Mouse (Mus musculus): ENCODE data around the gene Adgrl1. TPM values are rescaled to one million over a fixed set of nuclear protein-coding genes. Genes with fewer than 3 reads are reported as not detected.
A peak's percentile ranks its signal among the peaks of the same experiment; 100 is the strongest.

Adgrl1 gene
- total and polyA plus RNA-seq, 3 experiments, result 21.7 to 35.3 TPM; not detected in 1

DNA sequence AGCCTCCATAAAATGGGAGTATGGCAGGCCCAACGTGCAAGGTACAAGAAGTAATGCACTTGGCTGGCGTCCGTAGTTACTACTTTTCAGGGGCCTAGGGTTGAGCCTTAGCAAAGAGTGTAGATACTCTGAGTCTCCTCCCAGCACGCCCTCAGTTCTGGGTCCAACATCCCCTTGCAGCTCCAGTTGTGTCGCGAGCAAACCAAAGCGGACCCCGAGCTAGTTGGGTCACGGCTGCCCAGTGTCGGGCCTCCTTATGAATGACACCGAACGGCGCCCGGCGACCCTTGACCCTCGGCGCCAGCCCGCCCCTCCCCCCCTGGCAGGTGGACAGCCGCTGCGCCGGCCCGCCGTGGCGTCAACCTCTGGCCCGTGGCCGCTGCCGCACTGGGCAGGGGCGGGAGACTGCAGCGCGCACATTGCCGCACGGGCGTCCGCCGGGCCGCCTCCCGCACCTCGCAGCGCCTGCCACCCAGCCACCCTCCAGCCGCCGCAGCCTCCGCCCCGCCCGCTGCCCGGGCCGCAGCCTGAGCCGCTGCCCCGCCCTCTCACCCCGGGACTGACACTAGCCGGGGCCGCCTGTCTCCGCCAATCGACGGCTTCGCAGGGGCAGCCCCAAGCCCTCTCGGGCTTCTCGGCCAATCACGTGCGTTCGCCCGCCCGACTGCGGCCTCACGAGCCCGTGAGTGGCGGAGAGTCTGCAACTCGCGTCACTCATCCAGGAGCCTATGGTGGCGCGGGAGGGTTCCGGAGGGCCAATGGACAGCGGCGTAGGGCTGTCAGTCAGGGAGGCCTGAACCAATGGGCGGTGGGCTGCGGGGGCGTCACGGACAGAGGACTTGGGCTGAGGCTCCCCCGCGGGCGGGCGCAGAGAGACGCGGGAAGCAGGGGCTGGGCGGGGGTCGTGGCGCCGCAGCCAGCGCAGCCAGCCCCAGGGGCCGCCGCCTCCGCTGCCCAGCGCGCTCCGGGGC lies 72.5 kb downstream of the Adgrl1 start, which contains the start of gene Prkaca:
Prkaca (plus strand) TSS at position 844 of the 971 bp plus-strand sequence.
- H3K4me1 ChIP-seq (ENCODE audit: control insufficient read depth in 1 of 2, insufficient read depth in 2 of 2, low read length in 2 of 2), result peaks cover 0 to 9% of the 10 kb centered on the region in 2 experiments; a peak in 1 of 4 replicates
- peak within 1 kb of the TSS; percentile 29 for H3K27ac ChIP-seq (ENCODE audit: control insufficient read depth, low read depth, low read length)
- peaks cover 0 to 4% of the 10 kb centered on the region in 2 experiments; a peak in 3 of 4 replicates for H3K36me3 ChIP-seq (ENCODE audit: control insufficient read depth in 1 of 2, insufficient read depth in 2 of 2, low read length in 2 of 2)

DNA sequence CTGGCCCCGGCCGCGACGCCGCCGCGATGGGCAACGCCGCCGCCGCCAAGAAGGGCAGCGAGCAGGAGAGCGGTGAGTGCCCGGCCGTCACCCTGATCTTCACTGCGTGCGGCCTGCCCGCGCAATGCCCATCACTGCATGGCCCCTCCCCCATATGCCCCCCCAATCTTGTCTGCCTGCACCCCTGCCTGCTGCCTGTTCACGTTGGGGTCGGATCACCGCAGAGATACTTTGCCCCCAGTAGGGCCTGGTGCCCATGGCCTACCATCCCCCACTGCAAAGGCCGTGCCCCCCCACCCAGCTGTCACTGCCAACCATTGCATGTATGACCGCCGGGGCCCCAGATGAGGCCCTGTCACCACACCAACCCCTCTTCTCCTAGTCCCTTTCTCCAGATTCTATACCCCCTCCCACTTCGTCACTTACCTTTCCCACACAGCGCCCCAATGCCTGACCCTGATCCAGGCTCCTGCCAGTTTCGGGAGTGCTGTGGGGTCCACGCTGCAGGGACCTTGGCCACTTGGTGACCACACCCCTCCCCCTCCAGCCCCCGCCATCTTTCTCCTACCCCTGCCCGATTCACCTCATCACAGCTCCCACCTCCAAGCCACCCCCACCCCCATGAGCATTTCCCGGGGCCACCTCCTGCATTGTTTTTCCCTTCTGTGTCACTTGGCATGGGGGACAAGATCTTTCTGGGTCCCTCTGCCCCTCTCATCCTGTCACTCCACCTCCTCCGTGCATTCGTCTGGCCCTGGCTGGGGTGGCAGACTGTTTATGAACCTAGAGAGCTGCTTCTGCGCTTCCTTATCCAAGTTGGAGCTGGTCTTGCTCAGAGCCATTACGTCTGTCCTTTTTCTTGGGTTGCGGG lies 73.5 kb downstream of the Adgrl1 start:
- Histone ChIP-seq H3K4me1 (ENCODE audit: control insufficient read depth in 1 of 2, insufficient read depth in 2 of 2, low read length in 2 of 2) (peaks cover 0 to 9% of the 10 kb centered on the region in 2 experiments; a peak in 1 of 4 replicates), H3K9ac (ENCODE audit: control insufficient read depth, low read depth, low read length, poor library complexity, severe bottlenecking) (peak overlapping the region; percentile 78), H3K79me2 (ENCODE audit: control insufficient read depth, insufficient read depth, low read length, poor library complexity) (peaks cover 8% of the 10 kb centered on the region), H3K27me3 (ENCODE audit: control insufficient read depth in 1 of 2, insufficient read depth in 2 of 2, low read length in 2 of 2) (no peaks in the 10 kb centered on the region), H3K9me3 (replicated peaks; ENCODE audit: insufficient read depth, low read length) (no peaks in the 10 kb centered on the region), H3K27ac (ENCODE audit: control insufficient read depth, low read depth, low read length) (no peak overlapping the region), H3K36me3 (ENCODE audit: control insufficient read depth in 1 of 2, insufficient read depth in 2 of 2, low read length in 2 of 2) (peaks cover 0 to 2% of the 10 kb centered on the region in 2 experiments; a peak in 3 of 4 replicates), H3K4me3 (ENCODE audit: control insufficient read depth in 1 of 2, insufficient read depth in 1 of 2, low read depth in 2 of 2, low read length in 2 of 2) (peak overlapping the region; percentile 60 to 82)
- peak; percentile 35 for DNase-seq (ENCODE audit: low read depth, low spot score)
- no peak for TF ChIP-seq NRF1 (IDR thresholded peaks at IDR 0.05; ENCODE audit: insufficient read depth, low read depth, low read length, poor library complexity, severe bottlenecking)
- no peak for TF ChIP-seq CHD2 (IDR thresholded peaks at IDR 0.05; ENCODE audit: low read length)
- no peak for TF ChIP-seq GATA1 (IDR thresholded peaks at IDR 0.05; ENCODE audit: low read depth, low read length)
- no peak for TF ChIP-seq MEF2A (IDR thresholded peaks at IDR 0.05; ENCODE audit: extremely low read depth, insufficient replicate concordance, low read depth, low read length, poor library complexity, severe bottlenecking)
- TF ChIP-seq RAD21 (IDR thresholded peaks at IDR 0.05; ENCODE audit: low read depth, low read length), result no peak
- TF ChIP-seq USF2 (IDR thresholded peaks at IDR 0.05; ENCODE audit: borderline replicate concordance in 1 of 2, insufficient read depth in 1 of 2, low read depth in 1 of 2, low read length in 2 of 2), result no peak

More for the DNA sequence above, 72.5 kb downstream of the Adgrl1 start, which contains the start of gene Prkaca:
- H3K9me3 ChIP-seq (replicated peaks; ENCODE audit: insufficient read depth, low read length), result no peaks in the 10 kb centered on the region
- H3K27me3 ChIP-seq (ENCODE audit: control insufficient read depth in 1 of 2, insufficient read depth in 2 of 2, low read length in 2 of 2), result no peaks in the 10 kb centered on the region
- TF ChIP-seq USF2 (IDR thresholded peaks at IDR 0.05; ENCODE audit: borderline replicate concordance in 1 of 2, insufficient read depth in 1 of 2, low read depth in 1 of 2, low read length in 2 of 2) (no peak), ZMIZ1 (IDR thresholded peaks at IDR 0.05; ENCODE audit: low read depth, low read length) (0 out of 2 replicates have a peak, but pooled peaks have one; percentile 55), MYB (IDR thresholded peaks at IDR 0.05; ENCODE audit: low read depth, low read length) (no peak), SMC3 (IDR thresholded peaks at IDR 0.05; ENCODE audit: low read depth, low read length) (no peak), NELFE (IDR thresholded peaks at IDR 0.05; ENCODE audit: low read depth, low read length) (peak; percentile 63), ZNF384 (IDR thresholded peaks at IDR 0.05; ENCODE audit: low read depth, low read length) (no peak), TCF12 (IDR thresholded peaks at IDR 0.05; ENCODE audit: low read depth, low read length) (no peak), CTCF (IDR thresholded peaks at IDR 0.05 in 2 of 3, conservative IDR thresholded peaks at IDR 0.05 in 1 of 3; ENCODE audit: control insufficient read depth in 1 of 3, insufficient read depth in 1 of 3, low read depth in 2 of 3, low read length in 3 of 3, poor library complexity in 1 of 3, severe bottlenecking in 1 of 3) (no peak), HCFC1 (IDR thresholded peaks at IDR 0.05; ENCODE audit: low read depth, low read length) (peak; percentile 78), MAFK (IDR thresholded peaks at IDR 0.05; ENCODE audit: borderline replicate concordance, low read depth, low read length) (no peak), MEF2A (IDR thresholded peaks at IDR 0.05; ENCODE audit: extremely low read depth, insufficient replicate concordance, low read depth, low read length, poor library complexity, severe bottlenecking) (no peak), ELF1 (IDR thresholded peaks at IDR 0.05; ENCODE audit: low read depth, low read length) (no peak), GABPA (IDR thresholded peaks at IDR 0.05; ENCODE audit: low read depth, low read length) (no peak), POLR2AphosphoS5 (IDR thresholded peaks at IDR 0.05; ENCODE audit: borderline replicate concordance, low read depth, low read length) (no peak), MYC (IDR thresholded peaks at IDR 0.05; ENCODE audit: low read depth, low read length) (no peak), GATA1 (IDR thresholded peaks at IDR 0.05; ENCODE audit: low read depth, low read length) (no peak), SIN3A (IDR thresholded peaks at IDR 0.05; ENCODE audit: low read length) (peak; percentile 53; the same call in 1 of the 2 replicates), MXI1 (IDR thresholded peaks at IDR 0.05; ENCODE audit: low read depth, low read length) (peak; percentile 67; the same call in 1 of the 2 replicates), POLR2AphosphoS2 (IDR thresholded peaks at IDR 0.05; ENCODE audit: low read length) (peak; percentile 45; the same call in 1 of the 2 replicates), POLR2A (IDR thresholded peaks at IDR 0.05; ENCODE audit: control insufficient read depth in 1 of 2, insufficient read depth in 1 of 2, low read depth in 1 of 2, low read length in 2 of 2, poor library complexity in 1 of 2) (peak; percentile 39 to 61; a peak in 1 of 4 replicates), CHD1 (IDR thresholded peaks at IDR 0.05; ENCODE audit: low read depth, low read length) (no peak), ZKSCAN1 (IDR thresholded peaks at IDR 0.05; ENCODE audit: low read depth, low read length) (no peak), EP300 (IDR thresholded peaks at IDR 0.05; ENCODE audit: low read depth in 1 of 2, low read length in 2 of 2) (no peak), MAX (IDR thresholded peaks at IDR 0.05; ENCODE audit: low read length) (peak; percentile 67; the same call in 1 of the 2 replicates), ETS1 (IDR thresholded peaks at IDR 0.05; ENCODE audit: low read depth, low read length) (no peak), E2F4 (IDR thresholded peaks at IDR 0.05; ENCODE audit: borderline replicate concordance, low read depth, low read length) (no peak), MAZ (IDR thresholded peaks at IDR 0.05; ENCODE audit: low read depth, low read length) (peak; percentile 78; the same call in 1 of the 2 replicates), USF1 (IDR thresholded peaks at IDR 0.05; ENCODE audit: low read depth, low read length) (peak; percentile 75), TAL1 (IDR thresholded peaks at IDR 0.05; ENCODE audit: low read length) (no peak), TBP (IDR thresholded peaks at IDR 0.05; ENCODE audit: low read depth, low read length) (no peak), ZC3H11A (IDR thresholded peaks at IDR 0.05; ENCODE audit: low read depth, low read length) (no peak), CHD2 (IDR thresholded peaks at IDR 0.05; ENCODE audit: low read length) (peak; percentile 87), NRF1 (IDR thresholded peaks at IDR 0.05; ENCODE audit: insufficient read depth, low read depth, low read length, poor library complexity, severe bottlenecking) (peak; percentile 44; the same call in 1 of the 2 replicates)
- H3K4me3 ChIP-seq (ENCODE audit: control insufficient read depth in 1 of 2, insufficient read depth in 1 of 2, low read depth in 2 of 2, low read length in 2 of 2), result peak within 1 kb of the TSS; percentile 69 to 82
- peaks cover 8% of the 10 kb centered on the region for H3K79me2 ChIP-seq (ENCODE audit: control insufficient read depth, insufficient read depth, low read length, poor library complexity)
- peak within 1 kb of the TSS; percentile 78 for H3K9ac ChIP-seq (ENCODE audit: control insufficient read depth, low read depth, low read length, poor library complexity, severe bottlenecking)
- peak; percentile 98 for DNase-seq (ENCODE audit: low read depth, low spot score)

Measured in MEL (cell line).